Mouse (Mus musculus) left cerebral cortex, postnatal 14 days (tissue): ENCODE data around the gene Slc18a2. TPM values are rescaled to one million over a fixed set of nuclear protein-coding genes. Genes with fewer than 3 reads are reported as not detected.

ENCODE experiments used
- total RNA-seq, 2 experiments: library from RNA; stranded (reverse); gene quantifications; 2 replicates each; pipeline ENCODE4 v1.2.3; 2021

The Slc18a2 gene
- total RNA-seq, 2 experiments from 2014 or later: 0.42 to 0.70 TPM

Other genes with a start within 250 kb of the Slc18a2 start
- 10 to 100 TPM; 36.8 to 37.9 TPM for gene Shtn1, start 184.8 kb upstream of the Slc18a2 start, total RNA-seq
- gene Vax1, start 90.8 kb upstream of the Slc18a2 start, total RNA-seq: 1 to 10 TPM in 1 of 2 experiments, under 1 TPM in 1; 0.68 to 1.5 TPM
- gene Kcnk18, start 41.7 kb upstream of the Slc18a2 start, total RNA-seq: not detected
- gene Rps12-ps3, start 61.4 kb downstream of the Slc18a2 start, total RNA-seq: 100 to 1,000 TPM; 204 to 211 TPM
- 10 to 100 TPM; 60.8 to 61.8 TPM for gene Pdzd8, start 84.9 kb downstream of the Slc18a2 start, total RNA-seq
- 10 to 100 TPM; 10.6 to 10.9 TPM for gene Emx2, start 197.5 kb downstream of the Slc18a2 start, total RNA-seq